Mouse (Mus musculus): ENCODE measurements around the gene Wdr95. TPM values are rescaled to one million over a fixed set of nuclear protein-coding genes. Genes with fewer than 3 reads are reported as not detected.

The Wdr95 gene
- polyA plus RNA-seq, 1 experiment = not detected

DNA sequence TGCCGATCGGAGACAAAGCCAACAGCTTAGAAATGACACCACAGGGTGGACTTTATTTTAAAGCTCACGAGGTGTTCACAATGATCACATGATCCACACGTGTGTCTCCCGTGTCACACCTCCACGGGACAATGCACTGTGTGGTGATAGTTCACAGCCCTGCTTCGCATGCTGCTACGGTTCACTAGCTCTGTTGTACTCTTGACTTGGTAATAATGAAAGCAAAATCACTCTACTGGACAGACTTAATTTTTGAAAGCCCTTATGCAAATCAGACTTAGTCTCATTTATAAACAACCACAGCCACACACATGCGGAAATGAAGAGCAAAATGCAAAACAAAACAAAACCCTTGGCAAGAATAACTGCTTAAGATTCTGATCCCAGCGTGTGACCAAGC, 88.3 kb downstream of the Wdr95 start:
- H3K27me3 ChIP-seq (ENCODE audit: control insufficient read depth, insufficient read depth, low read length, poor library complexity, severe bottlenecking) = no peaks in the 10 kb centered on the region
- H3K9ac ChIP-seq (ENCODE audit: low read depth, poor library complexity, severe bottlenecking) = no peak overlapping the region
- TF ChIP-seq CTCF (IDR thresholded peaks at IDR 0.05; ENCODE audit: low read depth, low read length) (no peak), POLR2A (IDR thresholded peaks at IDR 0.05; ENCODE audit: insufficient read depth, low read length) (no peak), EP300 (IDR thresholded peaks at IDR 0.05; ENCODE audit: insufficient read depth, low read depth, low read length) (no peak)
- H3K36me3 ChIP-seq (ENCODE audit: control insufficient read depth, insufficient read depth, low read length, poor library complexity, severe bottlenecking) = peaks cover 49% of the 10 kb centered on the region
- H3K9me3 ChIP-seq (replicated peaks; ENCODE audit: control insufficient read depth, insufficient read depth, low read length, poor library complexity, severe bottlenecking) = no peaks in the 10 kb centered on the region
- H3K27ac ChIP-seq (ENCODE audit: insufficient read depth, low read length) = no peak overlapping the region
- H3K4me3 ChIP-seq (ENCODE audit: low read depth, low read length) = no peak overlapping the region
- peaks cover 3% of the 10 kb centered on the region for H3K4me1 ChIP-seq (ENCODE audit: control insufficient read depth, insufficient read depth, low read length)

DNA sequence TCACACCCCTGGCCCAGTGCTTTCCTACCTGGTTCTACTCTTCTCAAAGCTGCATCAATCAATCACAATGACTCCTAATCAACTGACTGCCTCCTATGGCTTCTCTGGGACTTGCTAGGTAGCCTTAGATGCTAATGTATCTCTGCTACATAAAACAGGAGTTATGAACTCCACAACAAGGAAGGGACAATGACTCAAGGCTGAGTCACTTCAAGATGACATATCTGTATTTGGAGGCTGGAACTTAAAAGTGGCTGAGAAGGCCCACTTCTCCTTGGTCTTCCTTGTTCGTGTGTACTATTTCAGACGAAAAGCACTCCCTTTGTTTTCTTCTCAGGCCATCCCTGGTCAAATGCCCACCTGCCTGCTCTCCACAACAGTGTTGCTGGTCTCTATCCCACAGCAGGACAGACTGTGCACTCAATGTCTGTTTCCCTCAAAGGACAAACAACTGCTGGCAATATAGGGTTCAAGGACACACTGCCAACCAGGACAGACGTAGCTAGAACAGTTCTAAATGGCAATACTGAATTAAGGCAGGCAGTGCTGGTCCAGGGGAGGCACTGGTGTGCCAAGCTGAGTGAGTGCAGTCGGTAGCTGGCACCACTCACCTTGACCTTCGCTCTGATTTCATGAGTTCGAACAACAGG, 89.4 kb downstream of the Wdr95 start:
- TF ChIP-seq EP300 (IDR thresholded peaks at IDR 0.05; ENCODE audit: insufficient read depth, low read depth, low read length) (no peak), CTCF (IDR thresholded peaks at IDR 0.05; ENCODE audit: low read depth, low read length) (no peak), POLR2A (IDR thresholded peaks at IDR 0.05; ENCODE audit: insufficient read depth, low read length) (no peak)
- Histone ChIP-seq H3K36me3 (ENCODE audit: control insufficient read depth, insufficient read depth, low read length, poor library complexity, severe bottlenecking) (peaks cover 57% of the 10 kb centered on the region), H3K4me1 (ENCODE audit: control insufficient read depth, insufficient read depth, low read length) (peaks cover 3% of the 10 kb centered on the region), H3K9me3 (replicated peaks; ENCODE audit: control insufficient read depth, insufficient read depth, low read length, poor library complexity, severe bottlenecking) (no peaks in the 10 kb centered on the region), H3K27ac (ENCODE audit: insufficient read depth, low read length) (no peak overlapping the region), H3K27me3 (ENCODE audit: control insufficient read depth, insufficient read depth, low read length, poor library complexity, severe bottlenecking) (no peaks in the 10 kb centered on the region), H3K4me3 (ENCODE audit: low read depth, low read length) (no peak overlapping the region), H3K9ac (ENCODE audit: low read depth, poor library complexity, severe bottlenecking) (no peak overlapping the region)

DNA sequence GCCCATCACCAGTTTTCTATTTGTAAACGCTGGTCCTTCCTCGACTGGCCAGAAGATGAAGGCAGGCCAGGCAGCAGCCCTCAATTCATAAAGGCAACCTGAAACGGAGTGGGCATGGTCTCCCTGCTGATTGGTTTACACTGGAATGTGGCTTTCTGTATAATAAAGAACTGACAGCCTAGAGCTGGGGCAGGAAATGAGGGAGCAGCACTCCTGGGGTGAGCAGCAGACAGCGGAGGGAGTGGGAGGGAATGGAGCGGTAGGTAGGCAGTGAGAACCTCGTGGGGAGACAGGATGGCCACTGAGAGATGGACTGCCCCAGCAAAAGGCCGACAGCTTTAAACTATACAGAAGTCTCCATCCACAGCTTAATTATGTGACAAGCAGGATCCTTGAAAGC, 93.7 kb downstream of the Wdr95 start:
- Histone ChIP-seq H3K36me3 (ENCODE audit: control insufficient read depth, insufficient read depth, low read length, poor library complexity, severe bottlenecking) (peaks cover 82% of the 10 kb centered on the region), H3K27me3 (ENCODE audit: control insufficient read depth, insufficient read depth, low read length, poor library complexity, severe bottlenecking) (no peaks in the 10 kb centered on the region), H3K9me3 (replicated peaks; ENCODE audit: control insufficient read depth, insufficient read depth, low read length, poor library complexity, severe bottlenecking) (no peaks in the 10 kb centered on the region), H3K4me1 (ENCODE audit: control insufficient read depth, insufficient read depth, low read length) (no peaks in the 10 kb centered on the region), H3K27ac (ENCODE audit: insufficient read depth, low read length) (no peak overlapping the region), H3K9ac (ENCODE audit: low read depth, poor library complexity, severe bottlenecking) (no peak overlapping the region), H3K4me3 (ENCODE audit: low read depth, low read length) (no peak overlapping the region)
- no peak for TF ChIP-seq POLR2A (IDR thresholded peaks at IDR 0.05; ENCODE audit: insufficient read depth, low read length)
- no peak for TF ChIP-seq CTCF (IDR thresholded peaks at IDR 0.05; ENCODE audit: low read depth, low read length)
- no peak for TF ChIP-seq EP300 (IDR thresholded peaks at IDR 0.05; ENCODE audit: insufficient read depth, low read depth, low read length)

DNA sequence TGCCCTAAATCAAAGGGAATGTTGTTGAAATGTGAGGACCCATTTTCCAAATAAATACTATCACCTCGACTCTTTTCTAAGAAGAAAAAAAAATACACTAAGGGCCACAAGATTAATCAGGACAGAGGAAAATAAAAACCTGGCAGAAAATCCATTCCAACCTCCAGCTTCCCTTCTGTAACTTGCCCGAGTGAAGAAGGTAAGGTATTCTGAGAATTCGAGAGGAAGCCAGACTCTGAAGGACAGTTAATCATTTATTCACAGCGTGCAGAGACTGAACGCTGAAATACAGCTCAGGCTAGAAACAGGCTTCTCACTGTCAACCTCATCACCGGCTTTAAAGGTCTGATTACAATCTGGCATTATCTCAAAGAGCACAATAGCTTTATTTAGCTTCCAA, 94.2 kb downstream of the Wdr95 start:
- no peaks in the 10 kb centered on the region for H3K4me1 ChIP-seq (ENCODE audit: control insufficient read depth, insufficient read depth, low read length)
- H3K36me3 ChIP-seq (ENCODE audit: control insufficient read depth, insufficient read depth, low read length, poor library complexity, severe bottlenecking) = peaks cover 82% of the 10 kb centered on the region
- no peaks in the 10 kb centered on the region for H3K9me3 ChIP-seq (replicated peaks; ENCODE audit: control insufficient read depth, insufficient read depth, low read length, poor library complexity, severe bottlenecking)
- no peaks in the 10 kb centered on the region for H3K27me3 ChIP-seq (ENCODE audit: control insufficient read depth, insufficient read depth, low read length, poor library complexity, severe bottlenecking)
- no peak overlapping the region for H3K27ac ChIP-seq (ENCODE audit: insufficient read depth, low read length)
- no peak overlapping the region for H3K9ac ChIP-seq (ENCODE audit: low read depth, poor library complexity, severe bottlenecking)
- TF ChIP-seq CTCF (IDR thresholded peaks at IDR 0.05; ENCODE audit: low read depth, low read length) = no peak
- TF ChIP-seq EP300 (IDR thresholded peaks at IDR 0.05; ENCODE audit: insufficient read depth, low read depth, low read length) = no peak
- no peak for TF ChIP-seq POLR2A (IDR thresholded peaks at IDR 0.05; ENCODE audit: insufficient read depth, low read length)
- no peak overlapping the region for H3K4me3 ChIP-seq (ENCODE audit: low read depth, low read length)

DNA sequence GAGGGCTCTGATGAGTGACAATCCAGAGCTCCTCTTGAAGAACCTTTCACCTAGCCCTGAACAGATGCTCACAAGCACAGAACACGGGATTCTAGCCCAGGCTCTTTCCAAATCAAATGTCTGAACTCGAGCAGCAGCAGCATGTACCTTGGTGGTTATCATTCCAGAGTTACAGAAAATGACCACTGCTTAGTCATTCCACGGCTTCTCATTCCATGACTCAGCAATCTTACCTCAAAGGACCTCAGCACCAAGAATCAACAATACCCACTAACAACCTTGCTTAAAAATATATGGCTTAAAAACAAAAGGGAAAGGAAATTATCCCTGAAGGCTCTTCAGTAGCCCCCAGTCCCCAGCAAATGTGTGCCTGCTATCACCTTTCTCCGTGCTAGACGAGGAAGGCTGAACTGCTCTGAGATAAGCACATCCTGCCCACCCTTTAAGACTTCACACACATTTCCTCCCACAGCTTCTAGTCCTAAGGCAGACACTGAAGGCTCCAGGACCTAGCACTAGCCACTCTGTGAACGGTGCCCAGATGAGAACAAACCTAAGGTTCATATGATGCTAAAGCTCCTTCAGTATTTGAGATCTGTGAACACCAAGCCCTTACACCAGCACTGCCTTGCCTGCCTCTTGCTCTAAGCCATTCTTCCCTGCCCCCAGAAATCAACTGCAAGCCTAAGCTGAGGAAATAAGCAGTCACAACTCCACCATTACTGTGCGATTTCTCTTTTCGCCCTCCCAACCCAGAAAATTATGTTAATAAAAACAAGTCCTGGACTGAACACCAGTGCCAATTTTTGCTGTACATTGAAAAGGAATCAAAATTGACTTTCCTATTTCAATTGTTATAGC, 95.6 kb downstream of the Wdr95 start:
- no peaks in the 10 kb centered on the region for H3K9me3 ChIP-seq (replicated peaks; ENCODE audit: control insufficient read depth, insufficient read depth, low read length, poor library complexity, severe bottlenecking)
- no peak overlapping the region for H3K4me3 ChIP-seq (ENCODE audit: low read depth, low read length)
- H3K4me1 ChIP-seq (ENCODE audit: control insufficient read depth, insufficient read depth, low read length) = no peaks in the 10 kb centered on the region
- H3K36me3 ChIP-seq (ENCODE audit: control insufficient read depth, insufficient read depth, low read length, poor library complexity, severe bottlenecking) = peaks cover 80% of the 10 kb centered on the region
- TF ChIP-seq CTCF (IDR thresholded peaks at IDR 0.05; ENCODE audit: low read depth, low read length) = no peak
- no peak for TF ChIP-seq EP300 (IDR thresholded peaks at IDR 0.05; ENCODE audit: insufficient read depth, low read depth, low read length)
- no peak for TF ChIP-seq POLR2A (IDR thresholded peaks at IDR 0.05; ENCODE audit: insufficient read depth, low read length)
- H3K27ac ChIP-seq (ENCODE audit: insufficient read depth, low read length) = no peak overlapping the region
- no peak overlapping the region for H3K9ac ChIP-seq (ENCODE audit: low read depth, poor library complexity, severe bottlenecking)
- no peaks in the 10 kb centered on the region for H3K27me3 ChIP-seq (ENCODE audit: control insufficient read depth, insufficient read depth, low read length, poor library complexity, severe bottlenecking)

DNA sequence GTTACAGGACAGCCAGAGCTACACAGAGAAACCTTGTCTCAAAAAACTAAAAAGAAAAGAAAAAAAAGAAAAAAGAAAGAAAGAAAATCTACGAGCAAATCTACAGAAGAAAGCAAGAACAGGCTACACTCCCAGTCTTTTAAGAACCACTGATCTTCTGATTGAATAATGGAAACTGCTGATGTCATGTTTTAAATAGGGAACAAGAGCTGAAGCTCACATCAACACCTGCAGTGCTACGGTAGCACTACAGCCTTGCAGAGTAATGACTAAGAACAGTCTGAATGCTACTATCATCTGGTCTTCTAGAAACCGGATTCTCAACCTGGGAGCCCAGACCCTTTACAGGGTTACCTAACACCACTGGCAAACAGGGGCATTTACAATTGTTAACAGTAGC, 97.1 kb downstream of the Wdr95 start:
- Histone ChIP-seq H3K4me3 (ENCODE audit: low read depth, low read length) (no peak overlapping the region), H3K4me1 (ENCODE audit: control insufficient read depth, insufficient read depth, low read length) (no peaks in the 10 kb centered on the region), H3K9ac (ENCODE audit: low read depth, poor library complexity, severe bottlenecking) (no peak overlapping the region), H3K27ac (ENCODE audit: insufficient read depth, low read length) (no peak overlapping the region), H3K27me3 (ENCODE audit: control insufficient read depth, insufficient read depth, low read length, poor library complexity, severe bottlenecking) (no peaks in the 10 kb centered on the region), H3K9me3 (replicated peaks; ENCODE audit: control insufficient read depth, insufficient read depth, low read length, poor library complexity, severe bottlenecking) (no peaks in the 10 kb centered on the region), H3K36me3 (ENCODE audit: control insufficient read depth, insufficient read depth, low read length, poor library complexity, severe bottlenecking) (peaks cover 81% of the 10 kb centered on the region)
- TF ChIP-seq EP300 (IDR thresholded peaks at IDR 0.05; ENCODE audit: insufficient read depth, low read depth, low read length) (no peak), POLR2A (IDR thresholded peaks at IDR 0.05; ENCODE audit: insufficient read depth, low read length) (no peak), CTCF (IDR thresholded peaks at IDR 0.05; ENCODE audit: low read depth, low read length) (no peak)
